Mouse (Mus musculus): ENCODE results near the gene Impdh1. TPM values are rescaled to one million over a fixed set of nuclear protein-coding genes. Genes with fewer than 3 reads are reported as not detected.
"Not testable (repeated sequence)": the region's sequence is repeated elsewhere in the genome, so short reads cannot be mapped to it uniquely, and the experiment has no call there.

The Impdh1 gene
- total and polyA plus RNA-seq, 2 experiments from 2014 or later: 37.8 to 64.4 TPM

DNA sequence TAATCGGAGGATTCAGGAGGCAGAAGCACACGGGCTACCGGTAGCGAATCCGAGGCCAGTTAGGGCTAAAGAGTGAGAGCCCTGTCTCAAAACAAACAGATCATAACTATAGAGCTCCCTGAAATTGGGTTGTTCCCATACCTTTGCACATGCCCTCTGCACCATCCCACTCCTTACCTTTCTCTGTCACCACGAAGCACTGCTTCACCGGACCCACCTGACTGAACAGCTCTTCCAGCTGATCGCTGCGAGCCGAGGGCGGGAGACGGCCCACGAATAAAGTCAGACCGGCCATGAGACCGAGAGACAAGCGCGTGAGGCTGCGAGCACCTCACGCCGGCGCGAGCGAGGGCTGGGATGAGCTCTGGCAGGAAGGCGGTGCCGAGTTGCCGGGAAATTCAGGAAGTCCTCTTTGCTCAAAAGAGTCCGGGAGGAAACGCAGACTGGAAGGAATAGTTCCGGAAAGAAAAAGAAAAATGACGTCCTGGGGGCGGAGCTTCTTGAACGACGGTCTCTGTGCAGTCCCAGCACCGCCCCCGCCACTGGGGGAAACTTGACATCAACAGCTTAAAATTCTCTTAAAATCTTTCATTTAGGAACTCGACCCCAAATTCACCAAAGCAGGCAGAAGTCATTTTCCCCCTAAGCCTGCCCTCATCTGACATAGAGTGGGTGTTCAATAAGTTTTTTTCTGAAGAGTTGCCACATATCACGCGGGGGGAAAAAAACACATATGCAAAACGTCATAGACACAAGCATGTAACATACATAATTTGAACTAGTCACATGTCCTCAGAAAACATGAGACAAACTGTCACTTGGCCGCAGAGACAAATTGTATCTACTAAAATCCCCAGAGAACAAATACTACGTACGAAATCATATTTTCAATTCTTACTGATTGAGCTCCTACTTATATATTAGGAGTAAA, 51.6 kb downstream of the Impdh1 start, which contains the start of gene Rbm28:
TSS of gene Rbm28 (minus strand) at position 693 of the 931 bp plus-strand sequence.
- no peaks in the 10 kb centered on the region; the same call in 1 of the 2 replicates for H3K4me1 ChIP-seq (ENCODE audit: insufficient read depth, low read length)
- DNase-seq (ENCODE audit: low spot score): peak; percentile 96
- H3K9me3 ChIP-seq (ENCODE audit: low read length): no peaks in the 10 kb centered on the region
- H3K27ac ChIP-seq: peak within 1 kb of the TSS; percentile 60
- H3K9ac ChIP-seq (replicated peaks; ENCODE audit: low read length): peak within 1 kb of the TSS; percentile 75
- peaks cover 4% of the 10 kb centered on the region; the same call in 1 of the 2 replicates for H3K36me3 ChIP-seq (ENCODE audit: insufficient read depth, low read length)
- no peaks in the 10 kb centered on the region for H3K27me3 ChIP-seq (ENCODE audit: insufficient read depth, low read length)
- peak; percentile 85 for ATAC-seq
- 0 out of 2 replicates have a peak, but pooled peaks have one; percentile 9 for TF ChIP-seq CTCF (IDR thresholded peaks at IDR 0.05; ENCODE audit: low read depth)
- 7% methylated on average over 42 of the region's 42 CpGs for WGBS
- peak within 1 kb of the TSS; percentile 86 for H3K4me2 ChIP-seq (ENCODE audit: low read depth, low read length)
- peak within 1 kb of the TSS; percentile 77 for H3K4me3 ChIP-seq (ENCODE audit: low read length)

DNA sequence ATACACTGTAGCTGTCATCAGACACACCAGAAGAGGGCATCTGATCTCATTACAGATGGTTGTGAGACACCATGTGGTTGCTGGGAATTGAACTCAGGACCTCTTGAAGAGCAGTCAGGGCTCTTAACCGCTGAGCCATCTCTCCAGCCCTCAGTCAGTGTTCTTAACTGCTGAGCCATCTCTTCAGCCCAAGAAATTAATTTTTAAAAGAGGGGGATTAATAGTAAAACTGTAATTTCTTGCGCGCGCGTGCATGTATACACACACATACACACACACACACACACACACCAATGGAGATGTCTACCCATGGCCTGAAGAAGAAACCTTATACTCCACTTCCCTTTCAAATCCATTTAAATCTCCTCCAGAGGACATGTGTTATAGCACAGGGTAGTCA, 54.9 kb downstream of the Impdh1 start:
- not testable (repeated sequence) for H3K4me1 ChIP-seq (ENCODE audit: insufficient read depth, low read length); ATAC-seq; H3K9ac ChIP-seq (replicated peaks; ENCODE audit: low read length); H3K4me2 ChIP-seq (ENCODE audit: low read depth, low read length); H3K27ac ChIP-seq; H3K9me3 ChIP-seq (ENCODE audit: low read length); H3K4me3 ChIP-seq (ENCODE audit: low read length); DNase-seq (ENCODE audit: low spot score); H3K27me3 ChIP-seq (ENCODE audit: insufficient read depth, low read length)
- peaks cover 31% of the 10 kb centered on the region; the same call in 1 of the 2 replicates for H3K36me3 ChIP-seq (ENCODE audit: insufficient read depth, low read length)
- 96% methylated on average over 5 of the region's 5 CpGs for WGBS

DNA sequence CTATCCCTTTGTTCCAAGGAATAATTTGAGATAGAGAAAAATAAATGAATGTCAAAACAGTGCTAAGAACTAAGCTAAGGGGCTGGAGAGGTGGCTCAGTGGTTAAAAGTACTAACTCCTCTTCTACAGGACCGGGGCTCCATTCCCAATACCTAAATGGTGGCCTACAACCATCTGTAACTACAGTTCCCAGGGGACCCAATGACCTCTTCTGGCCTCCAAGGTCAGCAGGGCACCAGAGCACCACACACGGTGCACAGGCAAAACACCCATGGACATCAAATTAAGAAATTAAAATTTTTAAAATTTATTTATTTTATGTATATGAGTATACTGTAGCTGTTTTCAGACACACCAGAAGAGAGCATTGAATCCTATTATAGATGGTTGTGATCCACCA, 55.4 kb downstream of the Impdh1 start:
- H3K4me1 ChIP-seq (ENCODE audit: insufficient read depth, low read length): no peaks in the 10 kb centered on the region
- H3K4me3 ChIP-seq (ENCODE audit: low read length): no peak overlapping the region
- DNase-seq (ENCODE audit: low spot score) (no peak), ATAC-seq (no peak)
- H3K9me3 ChIP-seq (ENCODE audit: low read length): no peaks in the 10 kb centered on the region
- H3K4me2 ChIP-seq (ENCODE audit: low read depth, low read length): no peak overlapping the region
- H3K9ac ChIP-seq (replicated peaks; ENCODE audit: low read length): no peak overlapping the region
- H3K27me3 ChIP-seq (ENCODE audit: insufficient read depth, low read length): no peaks in the 10 kb centered on the region
- H3K36me3 ChIP-seq (ENCODE audit: insufficient read depth, low read length): peaks cover 36% of the 10 kb centered on the region; the same call in 1 of the 2 replicates
- no peak for TF ChIP-seq CTCF (IDR thresholded peaks at IDR 0.05; ENCODE audit: low read depth)
- H3K27ac ChIP-seq: no peak overlapping the region
- 90% methylated on average over 2 of the region's 2 CpGs for WGBS

DNA sequence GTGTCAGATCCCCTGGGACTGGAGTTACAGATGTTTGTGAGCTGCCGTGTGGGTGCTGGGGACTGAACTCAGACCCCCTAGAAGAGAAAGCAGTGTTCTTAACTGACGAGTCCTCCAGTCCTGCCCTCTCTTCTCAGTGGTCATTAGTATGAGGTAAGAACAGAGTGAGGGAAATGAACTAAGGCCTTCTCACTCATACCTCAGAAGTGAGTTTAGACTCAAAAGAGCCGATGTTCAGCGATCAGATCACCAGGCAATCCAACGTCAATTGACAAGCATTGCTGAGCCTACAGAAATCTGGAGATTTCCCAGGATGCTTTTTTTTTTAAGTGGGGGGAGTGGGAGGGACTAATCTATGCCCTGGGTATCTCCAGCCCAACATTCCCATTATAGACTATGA, 59.8 kb downstream of the Impdh1 start:
- DNase-seq (ENCODE audit: low spot score) (no peak), ATAC-seq (no peak)
- no peak for TF ChIP-seq CTCF (IDR thresholded peaks at IDR 0.05; ENCODE audit: low read depth)
- H3K4me1 ChIP-seq (ENCODE audit: insufficient read depth, low read length): no peaks in the 10 kb centered on the region
- H3K4me2 ChIP-seq (ENCODE audit: low read depth, low read length): no peak overlapping the region
- H3K4me3 ChIP-seq (ENCODE audit: low read length): no peak overlapping the region
- H3K9ac ChIP-seq (replicated peaks; ENCODE audit: low read length): no peak overlapping the region
- peaks cover 62% of the 10 kb centered on the region for H3K36me3 ChIP-seq (ENCODE audit: insufficient read depth, low read length)
- H3K27me3 ChIP-seq (ENCODE audit: insufficient read depth, low read length): no peaks in the 10 kb centered on the region
- no peaks in the 10 kb centered on the region for H3K9me3 ChIP-seq (ENCODE audit: low read length)
- H3K27ac ChIP-seq: no peak overlapping the region
- 93% methylated on average over 5 of the region's 5 CpGs for WGBS

Small RNA genes lying within 50 kb of the gene (microRNA-seq; reads per million reads assigned to microRNA genes)
- 0 reads per million in 2 experiments for gene Gm24303

Other genes starting within 250 kb of the Impdh1 start
- gene Lep, start 156.1 kb downstream of the Impdh1 start, total RNA-seq (2014; rRNA removed): not detected in 2 replicates
- not detected in 2 replicates for gene Lep, start 156.1 kb downstream of the Impdh1 start, polyA plus RNA-seq (2015; fragmentation: Nextera tagmentation; extraction: Ambion mirVana)
- 13.8 and 16.3 TPM in 2 replicates for gene Rbm28, start 51.4 kb downstream of the Impdh1 start, total RNA-seq (2014; rRNA removed)
- gene Rbm28, start 51.4 kb downstream of the Impdh1 start, polyA plus RNA-seq (2015; fragmentation: Nextera tagmentation; extraction: Ambion mirVana): 18.8 and 19.9 TPM in 2 replicates
- 37.8 and 44.9 TPM in 2 replicates for gene Prrt4, start 36.8 kb downstream of the Impdh1 start, total RNA-seq (2014; rRNA removed)
- gene Prrt4, start 36.8 kb downstream of the Impdh1 start, polyA plus RNA-seq (2015; fragmentation: Nextera tagmentation; extraction: Ambion mirVana): 12.9 and 14.8 TPM in 2 replicates
- 26.5 and 35.8 TPM in 2 replicates for gene Hilpda, start 56.1 kb upstream of the Impdh1 start, total RNA-seq (2014; rRNA removed)
- 23.3 and 25.6 TPM in 2 replicates for gene Hilpda, start 56.1 kb upstream of the Impdh1 start, polyA plus RNA-seq (2015; fragmentation: Nextera tagmentation; extraction: Ambion mirVana)
- gene Fam71f2, start 63.2 kb upstream of the Impdh1 start, total RNA-seq (2014; rRNA removed): 0.79 and 2.1 TPM in 2 replicates
- 0.29 and 0.39 TPM in 2 replicates for gene Fam71f2, start 63.2 kb upstream of the Impdh1 start, polyA plus RNA-seq (2015; fragmentation: Nextera tagmentation; extraction: Ambion mirVana)
- gene Fam71f1, start 102.8 kb upstream of the Impdh1 start, total RNA-seq (2014; rRNA removed): not detected in 2 replicates
- 0.13 TPM in 1 of 2 replicates, not detected in the other for gene Fam71f1, start 102.8 kb upstream of the Impdh1 start, polyA plus RNA-seq (2015; fragmentation: Nextera tagmentation; extraction: Ambion mirVana)
- 117 and 119 TPM in 2 replicates for gene Calu, start 131.7 kb upstream of the Impdh1 start, total RNA-seq (2014; rRNA removed)
- 131 and 135 TPM in 2 replicates for gene Calu, start 131.7 kb upstream of the Impdh1 start, polyA plus RNA-seq (2015; fragmentation: Nextera tagmentation; extraction: Ambion mirVana)
- gene Opn1sw, start 172.1 kb upstream of the Impdh1 start, total RNA-seq (2014; rRNA removed): 2.2 TPM in 1 of 2 replicates, not detected in the other
- gene Opn1sw, start 172.1 kb upstream of the Impdh1 start, polyA plus RNA-seq (2015; fragmentation: Nextera tagmentation; extraction: Ambion mirVana): 0.44 and 0.63 TPM in 2 replicates
- 58.1 and 79.4 TPM in 2 replicates for gene Ccdc136, start 179.9 kb upstream of the Impdh1 start, total RNA-seq (2014; rRNA removed)
- 56.4 and 62.0 TPM in 2 replicates for gene Ccdc136, start 179.9 kb upstream of the Impdh1 start, polyA plus RNA-seq (2015; fragmentation: Nextera tagmentation; extraction: Ambion mirVana)
- gene Flnc, start 216.9 kb upstream of the Impdh1 start, total RNA-seq (2014; rRNA removed): 17.6 and 19.4 TPM in 2 replicates
- gene Flnc, start 216.9 kb upstream of the Impdh1 start, polyA plus RNA-seq (2015; fragmentation: Nextera tagmentation; extraction: Ambion mirVana): 1.8 TPM in 2 replicates

Measured in hindbrain, postnatal 0 days (tissue).